Mouse (Mus musculus) liver, embryonic 16.5 days (tissue): ENCODE data around the gene Snap47. TPM values are rescaled to one million over a fixed set of nuclear protein-coding genes. Genes with fewer than 3 reads are reported as not detected.

Source experiments
- ATAC-seq: fragments of 200-750 bp; cut with Nextera tagmentation; 2 replicates; pipeline ENCODE4 v1.8.0; 2017; ENCODE audit warnings: low read depth, mild to moderate bottlenecking, moderate number of reproducible peaks, moderate library complexity
- H3K27ac ChIP-seq: fragments of 300-500 bp; sonication (generic); 2 replicates; pipeline ENCODE4 v1.5.1; 2014; ENCODE audit warnings: mild to moderate bottlenecking, low read length
- H3K27me3 ChIP-seq: fragments of 300-500 bp; sonication (generic); 2 replicates; pipeline ENCODE4 v1.6.1; 2014; ENCODE audit warnings: low read depth, low read length, mixed read lengths; ENCODE audit not compliant: control insufficient read depth, insufficient read depth
- H3K36me3 ChIP-seq: fragments of 300-500 bp; sonication (generic); 2 replicates; pipeline ENCODE4 v1.6.1; 2014; ENCODE audit warnings: mild to moderate bottlenecking; ENCODE audit not compliant: control insufficient read depth, insufficient read depth
- H3K4me1 ChIP-seq: fragments of 300-500 bp; sonication (generic); 2 replicates; pipeline ENCODE4 v1.6.1; 2014; ENCODE audit warnings: low read depth, low read length, mixed read lengths; ENCODE audit not compliant: control insufficient read depth
- H3K4me2 ChIP-seq: fragments of 300-500 bp; sonication (generic); 2 replicates; pipeline ENCODE4 v1.6.1; 2014; ENCODE audit warnings: low read depth, low read length, mixed read lengths
- H3K4me3 ChIP-seq: fragments of 300-500 bp; sonication (generic); 2 replicates; pipeline ENCODE4 v1.5.1; 2014; ENCODE audit warnings: low read depth, mild to moderate bottlenecking, low read length
- H3K9ac ChIP-seq: fragments of 300-500 bp; sonication (generic); 2 replicates; pipeline ENCODE4 v1.6.1; 2014; ENCODE audit warnings: low read depth, low read length
- H3K9me3 ChIP-seq: fragments of 300-500 bp; sonication (generic); replicated peaks from 2 replicates; pipeline ENCODE4 v1.6.1; 2016; ENCODE audit warnings: low read length; ENCODE audit not compliant: control insufficient read depth
- WGBS: fragments of 180-500 bp; shearing (Covaris S2); extraction: QIAGEN DNeasy Blood & Tissue Kit; methylation state at CpG from one replicate; pipeline ENCODE4 v1.1.7; 2014; ENCODE audit not compliant: insufficient replicate concordance; 5-methylcytosine and 5-hydroxymethylcytosine counted together
- polyA plus RNA-seq: library from polyadenylated mRNA; unstranded; fragments of >200 nt; fragmentation: Nextera tagmentation; extraction: Ambion mirVana; gene quantifications from 2 replicates; pipeline ENCODE4 v1.2.1, GENCODE M21; 2015

Snap47 gene
- polyA plus RNA-seq, 1 experiment from 2014 or later = 28.7 TPM

- Histone ChIP-seq H3K9me3 (peaks cover 6% of the 10 kb centered on the region; the same call in 1 of the 2 replicates), H3K4me1 (no peaks in the 10 kb centered on the region), H3K4me2 (no peak overlapping the region), H3K4me3 (no peak overlapping the region), H3K9ac (no peak overlapping the region), H3K27ac (no peak overlapping the region), H3K27me3 (no peaks in the 10 kb centered on the region), H3K36me3 (peaks cover 23% of the 10 kb centered on the region)
- 85% methylated on average over 2 of the region's 2 CpGs for WGBS
- no peak for ATAC-seq
Measured at GRCm38 (mm10) chr11:59460459-59460858, 9.5 kb upstream of the Snap47 start.

DNA sequence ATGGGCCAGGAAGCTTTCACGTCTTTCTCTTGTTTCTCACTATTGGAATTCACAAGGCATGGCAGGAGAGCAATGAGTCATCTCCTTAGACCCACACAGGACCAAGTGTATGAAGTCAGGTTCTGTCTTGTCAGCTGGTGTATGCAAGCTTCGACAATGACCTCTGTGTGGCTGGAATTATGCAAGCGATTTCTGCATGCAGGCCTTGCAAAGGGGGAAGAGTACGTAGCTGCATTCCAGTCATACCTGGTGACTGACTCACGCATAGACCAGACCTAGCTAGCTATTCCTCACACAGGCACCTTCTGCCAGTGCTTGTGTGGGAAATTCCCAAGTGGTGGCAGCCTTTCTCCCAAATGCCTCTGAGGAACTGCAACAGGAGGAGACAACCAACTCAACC lies 8.0 kb upstream of the Snap47 start:
- peaks cover 25% of the 10 kb centered on the region for H3K36me3 ChIP-seq
- ATAC-seq = peak; percentile 72
- no peak overlapping the region for H3K27ac ChIP-seq
- no peaks in the 10 kb centered on the region for H3K27me3 ChIP-seq
- no peak overlapping the region for H3K4me3 ChIP-seq
- no peaks in the 10 kb centered on the region for H3K4me1 ChIP-seq
- no peak overlapping the region for H3K4me2 ChIP-seq
- peaks cover 6% of the 10 kb centered on the region; the same call in 1 of the 2 replicates for H3K9me3 ChIP-seq
- WGBS = 44% methylated on average over 5 of the region's 5 CpGs
- H3K9ac ChIP-seq = no peak overlapping the region

DNA sequence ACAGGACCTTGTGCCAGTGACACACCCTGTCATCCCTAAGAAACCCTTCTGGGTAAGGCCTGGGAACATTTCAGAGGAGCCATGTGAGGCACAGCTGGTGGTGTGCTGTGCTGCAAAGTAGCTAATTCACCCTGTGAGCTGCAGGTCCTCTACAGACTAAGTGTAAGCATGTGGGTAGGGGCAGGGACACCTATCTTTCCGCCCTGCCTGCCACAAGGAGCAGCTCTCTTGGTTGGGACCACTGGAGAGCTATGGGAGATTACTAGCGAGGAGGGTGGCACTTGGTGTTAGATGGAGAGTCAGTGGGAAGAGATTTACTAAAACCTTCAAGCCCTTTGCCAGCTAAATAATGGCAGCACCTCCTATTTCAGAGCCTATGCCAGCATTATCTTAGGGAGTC lies 5.9 kb upstream of the Snap47 start:
- no peaks in the 10 kb centered on the region for H3K27me3 ChIP-seq
- no peak overlapping the region for H3K9ac ChIP-seq
- WGBS = 60% methylated on average over 2 of the region's 2 CpGs
- H3K9me3 ChIP-seq = no peaks in the 10 kb centered on the region
- no peak overlapping the region for H3K4me2 ChIP-seq
- no peak for ATAC-seq
- H3K4me1 ChIP-seq = no peaks in the 10 kb centered on the region
- H3K4me3 ChIP-seq = no peak overlapping the region
- no peak overlapping the region for H3K27ac ChIP-seq
- peaks cover 11% of the 10 kb centered on the region for H3K36me3 ChIP-seq

GRCm38 (mm10) chr11:59456346-59456745 lies 5.4 kb upstream of the Snap47 start:
- no peak overlapping the region for H3K27ac ChIP-seq
- H3K4me3 ChIP-seq = no peak overlapping the region
- H3K9me3 ChIP-seq = no peaks in the 10 kb centered on the region
- no peaks in the 10 kb centered on the region for H3K4me1 ChIP-seq
- no peaks in the 10 kb centered on the region for H3K27me3 ChIP-seq
- 77% methylated on average over 2 of the region's 2 CpGs for WGBS
- H3K9ac ChIP-seq = no peak overlapping the region
- no peak overlapping the region for H3K4me2 ChIP-seq
- ATAC-seq = no peak
- H3K36me3 ChIP-seq = peaks cover 11% of the 10 kb centered on the region

DNA sequence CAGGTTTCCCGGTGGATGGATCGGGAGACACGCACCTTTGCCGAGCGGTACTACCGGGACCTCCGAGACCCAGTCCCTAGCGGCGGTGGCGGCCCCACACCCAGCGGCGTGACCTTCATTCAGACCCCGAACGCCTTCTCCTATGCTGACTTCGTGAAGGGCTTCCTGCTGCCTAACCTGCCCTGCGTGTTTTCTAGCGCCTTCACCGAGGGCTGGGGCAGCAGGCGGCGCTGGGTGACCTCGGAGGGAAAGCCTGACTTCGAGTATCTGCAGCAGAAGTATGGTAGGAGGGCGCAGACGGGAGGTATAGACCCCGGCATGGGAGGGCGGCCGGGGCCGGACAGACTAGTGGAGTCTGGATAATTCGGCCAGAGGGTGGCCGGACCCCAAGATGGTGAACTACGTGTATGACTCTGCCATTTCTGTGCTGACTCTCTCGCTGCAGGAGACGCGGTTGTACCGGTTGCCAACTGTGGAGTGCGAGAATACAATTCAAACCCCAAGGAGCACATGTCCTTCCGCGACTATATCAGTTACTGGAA lies 685 bp downstream of the Snap47 start:
- peak overlapping the region; percentile 87 for H3K9ac ChIP-seq
- no peaks in the 10 kb centered on the region for H3K27me3 ChIP-seq
- ATAC-seq = peak; percentile 53
- H3K9me3 ChIP-seq = no peaks in the 10 kb centered on the region
- H3K4me1 ChIP-seq = peaks cover 17% of the 10 kb centered on the region
- under 1% methylated on average over 38 of the region's 38 CpGs for WGBS
- H3K4me2 ChIP-seq = peak overlapping the region; percentile 94
- peak overlapping the region; percentile 87 for H3K4me3 ChIP-seq
- H3K36me3 ChIP-seq = peaks cover 9% of the 10 kb centered on the region
- peak overlapping the region; percentile 43 for H3K27ac ChIP-seq

GRCm38 (mm10) chr11:59449741-59450229 lies 1.2 kb downstream of the Snap47 start, which contains the start of gene Jmjd4:
Gene Jmjd4, plus strand, starts transcription at chr11:59450045.
- Histone ChIP-seq H3K4me1 (peaks cover 17% of the 10 kb centered on the region), H3K4me2 (peak within 1 kb of the TSS; percentile 94), H3K4me3 (peak within 1 kb of the TSS; percentile 87), H3K27me3 (no peaks in the 10 kb centered on the region), H3K36me3 (peaks cover 9% of the 10 kb centered on the region), H3K9ac (peak within 1 kb of the TSS; percentile 87), H3K9me3 (no peaks in the 10 kb centered on the region), H3K27ac (peak within 1 kb of the TSS; percentile 43)
- ATAC-seq = peak; percentile 96
- WGBS = under 1% methylated on average over 36 of the region's 40 CpGs

DNA sequence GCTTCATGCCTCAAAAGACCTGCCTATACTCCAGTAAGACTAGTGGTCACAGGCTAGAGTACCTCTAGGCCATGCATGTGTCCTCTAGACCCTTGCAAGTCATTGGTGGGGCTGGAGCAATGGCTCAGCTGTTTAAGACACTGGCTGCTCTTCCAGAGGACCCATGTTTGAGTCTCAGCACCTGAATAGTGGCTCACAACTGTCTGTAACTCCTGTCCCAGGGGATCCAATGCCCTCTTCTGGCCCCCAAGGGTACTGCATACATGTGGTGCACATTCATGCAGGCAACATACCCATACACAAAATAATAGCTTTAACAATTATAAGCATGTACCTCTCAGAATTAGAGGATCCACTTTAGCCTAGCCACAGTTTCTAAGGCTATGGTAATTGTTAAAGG lies 7.9 kb downstream of the Snap47 start:
- no peak overlapping the region for H3K27ac ChIP-seq
- no peak for ATAC-seq
- H3K4me2 ChIP-seq = no peak overlapping the region
- H3K9ac ChIP-seq = no peak overlapping the region
- H3K27me3 ChIP-seq = no peaks in the 10 kb centered on the region
- no peaks in the 10 kb centered on the region for H3K36me3 ChIP-seq
- no peaks in the 10 kb centered on the region for H3K9me3 ChIP-seq
- H3K4me3 ChIP-seq = no peak overlapping the region
- no peaks in the 10 kb centered on the region for H3K4me1 ChIP-seq

GRCm38 (mm10) chr11:59437954-59438353 lies 13.0 kb downstream of the Snap47 start:
- H3K27ac ChIP-seq = no peak overlapping the region
- no peaks in the 10 kb centered on the region for H3K36me3 ChIP-seq
- H3K9me3 ChIP-seq = no peaks in the 10 kb centered on the region
- H3K9ac ChIP-seq = no peak overlapping the region
- no peaks in the 10 kb centered on the region for H3K4me1 ChIP-seq
- ATAC-seq = no peak
- WGBS = 73% methylated on average over 12 of the region's 12 CpGs
- no peak overlapping the region for H3K4me3 ChIP-seq
- H3K4me2 ChIP-seq = no peak overlapping the region
- H3K27me3 ChIP-seq = no peaks in the 10 kb centered on the region

DNA sequence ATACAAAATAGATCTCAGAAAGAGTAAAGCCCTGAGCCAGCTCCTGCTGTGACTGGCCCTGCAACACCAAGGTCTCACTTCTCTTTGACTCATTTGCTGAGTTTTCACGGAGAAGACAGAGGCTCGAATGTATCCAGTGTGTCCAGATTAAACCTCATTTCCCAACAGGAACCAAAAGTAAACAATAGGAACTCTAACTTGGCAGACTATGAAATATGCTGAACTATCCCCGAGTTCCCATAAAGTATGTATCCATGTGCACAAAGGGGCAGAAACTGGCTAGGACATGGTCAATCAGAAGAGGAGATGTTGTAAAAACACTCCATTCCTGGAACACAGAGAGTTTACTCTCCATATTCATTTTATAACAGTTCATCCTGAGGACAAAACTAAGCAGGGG lies 18.7 kb downstream of the Snap47 start:
- H3K4me2 ChIP-seq = no peak overlapping the region
- 32% methylated on average over 3 of the region's 3 CpGs for WGBS
- ATAC-seq = peak; percentile 24; the same call in 1 of the 2 replicates
- no peaks in the 10 kb centered on the region for H3K36me3 ChIP-seq
- H3K9me3 ChIP-seq = no peaks in the 10 kb centered on the region
- no peak overlapping the region for H3K9ac ChIP-seq
- peaks cover 3% of the 10 kb centered on the region; the same call in 1 of the 2 replicates for H3K4me1 ChIP-seq
- no peak overlapping the region for H3K4me3 ChIP-seq
- H3K27me3 ChIP-seq = no peaks in the 10 kb centered on the region
- H3K27ac ChIP-seq = 0 out of 2 replicates have a peak overlapping the region, but pooled peaks have one; percentile 8
